Mouse (Mus musculus): ENCODE results near the gene Zdbf2.

DNA sequence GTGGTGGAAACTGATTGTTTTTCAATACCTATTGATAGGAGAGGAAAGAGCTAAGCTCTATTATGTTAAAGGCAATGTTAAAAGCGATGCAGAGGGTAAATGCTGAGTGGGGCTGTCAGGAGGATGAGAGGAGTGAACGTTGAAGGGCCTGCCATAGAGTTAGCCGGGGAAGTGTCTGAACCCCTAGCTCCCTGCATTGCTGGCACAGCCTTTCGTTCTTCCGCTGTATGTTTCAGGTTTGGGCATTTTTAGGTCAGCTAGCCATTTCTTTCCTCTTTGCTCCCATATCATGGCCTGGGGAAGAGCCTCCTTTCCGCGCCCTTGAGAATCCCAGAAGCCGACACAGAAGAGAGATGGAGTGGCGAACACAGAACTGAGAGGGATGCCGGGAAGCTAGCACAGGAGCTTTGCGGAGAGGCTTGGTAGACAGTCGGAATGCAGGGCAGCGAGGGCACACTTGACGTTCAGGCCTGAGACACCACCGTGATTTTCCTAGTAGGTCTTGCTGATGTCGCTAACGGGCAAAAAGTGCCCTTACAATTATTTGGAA lies 11.9 kb upstream of the Zdbf2 start:
- TF ChIP-seq POLR2A (IDR thresholded peaks at IDR 0.05; ENCODE audit: control insufficient read depth, low read depth, low read length) (no peak), CTCF (IDR thresholded peaks at IDR 0.05; ENCODE audit: control insufficient read depth, insufficient read depth, insufficient replicate concordance, low read depth, low read length) (no peak)

Measured in testis, adult 2 months (tissue).